Mouse (Mus musculus): ENCODE results near the gene Adcy9. TPM values are rescaled to one million over a fixed set of nuclear protein-coding genes. Genes with fewer than 3 reads are reported as not detected.

Gene Adcy9
- polyA plus RNA-seq, 1 experiment from 2014 or later = 1.3 TPM

DNA sequence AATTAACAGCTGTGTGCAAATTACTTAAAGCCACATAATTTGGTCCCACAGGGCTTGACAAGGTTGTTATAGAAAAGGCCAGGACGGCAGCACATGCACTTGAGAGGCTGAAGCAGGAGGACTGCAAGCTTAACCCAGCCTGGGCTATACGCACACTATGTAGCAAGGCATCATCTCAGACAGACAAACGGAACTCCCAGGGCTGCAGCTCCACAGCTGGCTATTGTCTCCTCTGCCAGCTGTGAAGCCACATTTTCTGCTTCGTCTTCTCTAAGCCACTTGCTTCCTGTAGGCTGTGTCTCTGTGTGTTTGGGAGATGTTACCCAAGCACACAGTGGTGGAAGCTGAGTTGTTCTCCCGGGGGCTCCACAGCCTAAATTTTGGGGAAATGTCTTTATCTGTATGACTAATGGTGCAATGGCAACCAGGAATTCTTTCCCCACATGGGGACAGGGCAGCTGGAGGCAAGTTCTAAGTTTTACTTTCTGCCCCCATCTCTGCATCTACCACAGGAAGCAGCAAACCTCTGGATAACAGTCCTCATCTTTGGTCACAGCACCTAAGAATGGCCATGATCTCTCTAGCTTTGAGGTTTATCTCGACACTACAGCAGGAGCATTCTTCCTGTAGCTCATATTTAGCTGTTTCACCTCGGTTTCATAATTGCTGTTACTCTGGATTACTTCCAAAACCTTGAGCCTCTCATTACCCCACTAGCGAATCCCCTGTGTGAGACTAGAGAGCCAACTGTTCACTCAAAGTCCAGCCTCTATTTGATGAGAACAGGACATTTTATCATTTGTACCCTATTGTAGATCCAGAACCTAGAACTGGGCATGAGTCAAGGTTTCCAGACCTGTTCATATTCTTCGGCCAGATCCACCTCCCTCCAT lies 6.1 kb downstream of the Adcy9 start:
- Histone ChIP-seq H3K36me3 (ENCODE audit: insufficient read depth, low read length) (no peaks in the 10 kb centered on the region), H3K9ac (ENCODE audit: low read depth, low read length) (no peak overlapping the region), H3K4me1 (replicated peaks; ENCODE audit: insufficient read depth, low read length) (no peaks in the 10 kb centered on the region; the same call in none of the 2 replicates), H3K4me2 (ENCODE audit: low read length) (no peak overlapping the region), H3K27ac (no peak overlapping the region), H3K4me3 (replicated peaks; ENCODE audit: low read depth, low read length) (no peak overlapping the region), H3K27me3 (ENCODE audit: insufficient read depth, low read length) (no peaks in the 10 kb centered on the region), H3K9me3 (replicated peaks; ENCODE audit: low read length) (no peaks in the 10 kb centered on the region)
- ATAC-seq (replicated peaks; ENCODE audit: low FRiP score, low read depth) = no peak
- no peak for DNase-seq (ENCODE audit: low spot score)
- TF ChIP-seq CTCF (IDR thresholded peaks at IDR 0.05; ENCODE audit: low read depth) = no peak
- WGBS = 76% methylated on average over 9 of the region's 9 CpGs

DNA sequence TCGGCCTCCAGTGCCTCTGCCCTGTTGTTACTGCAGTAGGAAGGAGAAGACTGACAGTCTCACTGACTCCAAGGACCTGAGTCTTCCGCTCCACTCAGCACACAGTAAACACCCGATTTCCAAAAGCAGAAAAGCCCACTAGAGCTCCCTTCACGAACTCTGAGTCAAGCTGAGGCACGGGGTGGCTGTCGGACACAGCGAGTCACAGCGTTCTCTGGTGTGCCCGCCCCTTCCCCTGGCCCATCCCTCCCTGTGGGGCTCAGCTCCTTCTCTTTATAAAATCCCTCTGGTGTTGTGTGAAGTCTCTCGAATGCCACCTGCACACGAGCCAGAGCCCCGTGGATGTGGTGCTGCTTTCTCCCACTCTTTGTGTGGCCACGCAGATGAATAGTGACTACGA lies 7.0 kb downstream of the Adcy9 start:
- Histone ChIP-seq H3K9ac (ENCODE audit: low read depth, low read length) (no peak overlapping the region), H3K9me3 (replicated peaks; ENCODE audit: low read length) (no peaks in the 10 kb centered on the region), H3K4me3 (replicated peaks; ENCODE audit: low read depth, low read length) (no peak overlapping the region), H3K27me3 (ENCODE audit: insufficient read depth, low read length) (no peaks in the 10 kb centered on the region), H3K27ac (no peak overlapping the region), H3K4me2 (ENCODE audit: low read length) (no peak overlapping the region), H3K4me1 (replicated peaks; ENCODE audit: insufficient read depth, low read length) (no peaks in the 10 kb centered on the region; the same call in 1 of the 2 replicates), H3K36me3 (ENCODE audit: insufficient read depth, low read length) (no peaks in the 10 kb centered on the region)
- ATAC-seq (replicated peaks; ENCODE audit: low FRiP score, low read depth) (no peak), DNase-seq (ENCODE audit: low spot score) (no peak)
- no peak for TF ChIP-seq CTCF (IDR thresholded peaks at IDR 0.05; ENCODE audit: low read depth)
- 52% methylated on average over 14 of the region's 14 CpGs for WGBS

DNA sequence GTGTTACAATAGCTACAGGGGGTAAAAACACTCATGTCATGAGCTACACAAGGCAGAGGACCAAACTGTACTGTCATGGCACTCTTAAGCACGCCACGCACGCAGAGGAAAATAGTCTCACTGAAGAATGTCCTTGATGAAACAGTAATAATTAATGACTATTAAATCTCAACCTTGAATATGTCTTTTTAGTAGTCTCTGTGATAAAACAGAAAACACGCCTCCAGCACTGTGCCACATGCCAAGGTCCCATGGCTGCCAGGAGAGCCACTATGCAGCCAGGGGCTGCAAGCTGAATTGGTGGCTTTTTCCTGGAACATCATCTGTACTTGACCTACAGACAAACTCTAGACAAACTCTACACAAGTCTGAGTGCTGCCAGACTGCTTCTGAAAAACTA lies 8.0 kb downstream of the Adcy9 start:
- no peak for ATAC-seq (replicated peaks; ENCODE audit: low FRiP score, low read depth)

DNA sequence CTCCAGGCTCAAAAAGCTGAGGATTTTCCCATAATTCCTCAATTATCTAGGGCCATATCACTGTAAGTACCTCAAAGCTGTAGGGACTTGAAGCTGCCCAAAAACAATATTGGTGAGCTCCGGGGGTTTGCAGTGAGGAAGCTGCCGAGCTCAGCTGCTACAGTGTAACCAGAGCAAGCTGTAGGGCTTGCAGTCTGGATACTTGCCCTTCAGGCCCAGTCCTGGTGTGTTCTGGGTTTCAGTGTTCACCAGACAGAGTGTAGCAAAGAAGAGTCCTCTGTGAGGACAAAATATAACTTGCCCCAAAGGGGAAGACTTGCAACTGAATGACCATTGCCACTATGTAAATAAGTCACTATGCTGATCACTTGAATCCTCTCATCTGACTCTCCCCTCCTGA lies 9.0 kb downstream of the Adcy9 start:
- ATAC-seq (replicated peaks; ENCODE audit: low FRiP score, low read depth) = no peak
- Histone ChIP-seq H3K4me2 (ENCODE audit: low read length) (no peak overlapping the region), H3K27me3 (ENCODE audit: insufficient read depth, low read length) (no peaks in the 10 kb centered on the region), H3K9ac (ENCODE audit: low read depth, low read length) (no peak overlapping the region), H3K27ac (no peak overlapping the region), H3K4me1 (replicated peaks; ENCODE audit: insufficient read depth, low read length) (no peaks in the 10 kb centered on the region; the same call in 1 of the 2 replicates), H3K36me3 (ENCODE audit: insufficient read depth, low read length) (no peaks in the 10 kb centered on the region), H3K4me3 (replicated peaks; ENCODE audit: low read depth, low read length) (no peak overlapping the region), H3K9me3 (replicated peaks; ENCODE audit: low read length) (no peaks in the 10 kb centered on the region)
- WGBS = 56% methylated on average over 2 of the region's 2 CpGs
- DNase-seq (ENCODE audit: low spot score) = no peak
- no peak for TF ChIP-seq CTCF (IDR thresholded peaks at IDR 0.05; ENCODE audit: low read depth)

More for the DNA sequence above, 8.0 kb downstream of the Adcy9 start:
- TF ChIP-seq CTCF (IDR thresholded peaks at IDR 0.05; ENCODE audit: low read depth) = no peak
- Histone ChIP-seq H3K4me2 (ENCODE audit: low read length) (no peak overlapping the region), H3K9me3 (replicated peaks; ENCODE audit: low read length) (no peaks in the 10 kb centered on the region), H3K27me3 (ENCODE audit: insufficient read depth, low read length) (no peaks in the 10 kb centered on the region), H3K36me3 (ENCODE audit: insufficient read depth, low read length) (no peaks in the 10 kb centered on the region), H3K27ac (no peak overlapping the region), H3K9ac (ENCODE audit: low read depth, low read length) (no peak overlapping the region), H3K4me3 (replicated peaks; ENCODE audit: low read depth, low read length) (no peak overlapping the region), H3K4me1 (replicated peaks; ENCODE audit: insufficient read depth, low read length) (no peaks in the 10 kb centered on the region; the same call in 1 of the 2 replicates)
- 89% methylated on average over 4 of the region's 4 CpGs for whole genome bisulfite sequencing
- no peak for DNase-seq (ENCODE audit: low spot score)

DNA sequence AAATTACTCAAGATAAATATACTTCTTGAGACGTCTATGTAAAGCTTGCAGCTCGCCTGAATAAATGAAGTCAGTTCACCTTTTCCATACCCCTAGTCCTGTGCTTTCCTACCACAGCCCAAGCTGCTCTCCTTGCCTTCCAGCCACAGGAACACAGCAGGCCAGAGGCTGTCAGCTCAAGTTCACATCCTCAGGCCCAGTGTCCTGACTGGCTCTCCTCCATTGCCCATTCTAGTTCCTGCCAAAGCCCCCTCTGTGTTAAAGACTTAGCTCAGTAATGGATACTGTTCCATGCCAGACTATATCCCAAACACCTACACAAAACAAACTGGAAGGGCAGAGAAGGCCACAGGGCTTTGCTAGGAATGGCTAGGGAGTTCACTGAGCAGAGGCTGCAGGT lies 12.8 kb downstream of the Adcy9 start:
- Histone ChIP-seq H3K9ac (ENCODE audit: low read depth, low read length) (no peak overlapping the region), H3K4me3 (replicated peaks; ENCODE audit: low read depth, low read length) (no peak overlapping the region), H3K27ac (no peak overlapping the region), H3K9me3 (replicated peaks; ENCODE audit: low read length) (no peaks in the 10 kb centered on the region), H3K4me2 (ENCODE audit: low read length) (no peak overlapping the region), H3K36me3 (ENCODE audit: insufficient read depth, low read length) (no peaks in the 10 kb centered on the region), H3K4me1 (replicated peaks; ENCODE audit: insufficient read depth, low read length) (peaks cover 8% of the 10 kb centered on the region; the same call in 1 of the 2 replicates), H3K27me3 (ENCODE audit: insufficient read depth, low read length) (no peaks in the 10 kb centered on the region)
- DNase-seq (ENCODE audit: low spot score) (no peak), ATAC-seq (replicated peaks; ENCODE audit: low FRiP score, low read depth) (no peak)
- TF ChIP-seq CTCF (IDR thresholded peaks at IDR 0.05; ENCODE audit: low read depth) = no peak
- WGBS = 79% methylated on average over 2 of the region's 2 CpGs

DNA sequence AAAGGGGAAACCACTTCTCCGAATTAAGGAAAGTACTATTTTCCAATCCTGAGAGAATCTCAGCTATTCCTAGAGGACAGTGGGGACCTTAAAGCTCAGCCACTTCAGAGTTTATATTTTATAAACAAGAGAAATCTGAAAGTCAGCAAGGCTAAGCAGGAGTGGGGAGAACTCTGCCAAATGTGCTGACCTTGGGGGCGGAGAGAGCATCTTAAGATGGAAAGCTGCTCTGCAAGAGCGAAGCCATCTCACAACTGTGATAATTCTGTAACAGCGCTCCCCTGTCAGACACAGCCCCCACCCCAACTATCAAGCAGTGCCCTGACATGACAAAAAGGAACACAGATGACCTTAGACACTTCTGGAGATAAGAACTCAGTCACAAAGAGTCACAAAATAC lies 13.6 kb downstream of the Adcy9 start:
- Histone ChIP-seq H3K27me3 (ENCODE audit: insufficient read depth, low read length) (no peaks in the 10 kb centered on the region), H3K36me3 (ENCODE audit: insufficient read depth, low read length) (no peaks in the 10 kb centered on the region), H3K4me1 (replicated peaks; ENCODE audit: insufficient read depth, low read length) (peaks cover 8% of the 10 kb centered on the region; the same call in 1 of the 2 replicates), H3K9ac (ENCODE audit: low read depth, low read length) (no peak overlapping the region), H3K4me2 (ENCODE audit: low read length) (no peak overlapping the region), H3K27ac (no peak overlapping the region), H3K9me3 (replicated peaks; ENCODE audit: low read length) (no peaks in the 10 kb centered on the region), H3K4me3 (replicated peaks; ENCODE audit: low read depth, low read length) (no peak overlapping the region)
- WGBS = 53% methylated on average over 4 of the region's 4 CpGs
- TF ChIP-seq CTCF (IDR thresholded peaks at IDR 0.05; ENCODE audit: low read depth) = no peak
- ATAC-seq (replicated peaks; ENCODE audit: low FRiP score, low read depth) = no peak
- no peak for DNase-seq (ENCODE audit: low spot score)
